Mouse (Mus musculus) kidney, postnatal 0 days (tissue): Measurements from ENCODE around the gene Arhgef40. TPM values are rescaled to one million over a fixed set of nuclear protein-coding genes. Genes with fewer than 3 reads are reported as not detected.

Experiments used
- ATAC-seq: fragments of 200-750 bp; cut with Nextera tagmentation; replicated peaks from 2 replicates; pipeline ENCODE4 v1.8.0; 2017; ENCODE audit warnings: low read depth, moderate number of reproducible peaks, moderate TSS enrichment, moderate library complexity; ENCODE audit not compliant: low FRiP score
- DNase-seq: peaks from one replicate; pipeline ENCODE4 v3.0.0-alpha.2; 2016; ENCODE audit warnings: low spot score
- H3K27ac ChIP-seq: fragments of 300-500 bp; sonication (generic); 2 replicates; pipeline ENCODE4 v1.5.1; 2014; ENCODE audit warnings: mild to moderate bottlenecking
- H3K27me3 ChIP-seq: fragments of 300-500 bp; sonication (generic); 2 replicates; pipeline ENCODE4 v1.6.1; 2014; ENCODE audit warnings: low read length, mixed read lengths; ENCODE audit not compliant: insufficient read depth
- H3K36me3 ChIP-seq: fragments of 300-500 bp; sonication (generic); 2 replicates; pipeline ENCODE4 v1.6.1; 2014; ENCODE audit warnings: low read length, mixed read lengths; ENCODE audit not compliant: insufficient read depth
- H3K4me1 ChIP-seq: fragments of 300-500 bp; sonication (generic); replicated peaks from 2 replicates; pipeline ENCODE4 v1.6.1; 2014; ENCODE audit warnings: antibody characterized with exemption, low read length, mixed read lengths; ENCODE audit not compliant: insufficient read depth
- H3K4me2 ChIP-seq: fragments of 300-500 bp; sonication (generic); 2 replicates; pipeline ENCODE4 v1.6.1; 2014; ENCODE audit warnings: mild to moderate bottlenecking, low read length, moderate library complexity, mixed read lengths
- H3K4me3 ChIP-seq: fragments of 300-500 bp; sonication (generic); replicated peaks from 2 replicates; pipeline ENCODE4 v1.5.1; 2014; ENCODE audit warnings: low read depth, low read length
- H3K9ac ChIP-seq: fragments of 300-500 bp; sonication (generic); 2 replicates; pipeline ENCODE4 v1.6.1; 2014; ENCODE audit warnings: low read depth, low read length
- H3K9me3 ChIP-seq: fragments of 300-500 bp; sonication (generic); replicated peaks from 2 replicates; pipeline ENCODE4 v1.6.1; 2016; ENCODE audit warnings: low read length, inconsistent platforms, mixed read lengths
- CTCF ChIP-seq: IDR thresholded peaks from 2 replicates; pipeline ENCODE4 v1.5.1; 2016; ENCODE audit warnings: antibody characterized with exemption, low read depth, mild to moderate bottlenecking, moderate library complexity
- WGBS: fragments of 180-500 bp; shearing (Covaris S2); extraction: QIAGEN DNeasy Blood & Tissue Kit; methylation state at CpG from one replicate; pipeline ENCODE4 v1.1.7; 2014; 5-methylcytosine and 5-hydroxymethylcytosine counted together
- polyA plus RNA-seq: library from polyadenylated mRNA; unstranded; fragments of >200 nt; fragmentation: Nextera tagmentation; extraction: Ambion mirVana; gene quantifications from 2 replicates; pipeline ENCODE4 v1.2.1, GENCODE M21; 2015

The Arhgef40 gene
- polyA plus RNA-seq, 1 experiment from 2014 or later, result 58.0 TPM

DNA sequence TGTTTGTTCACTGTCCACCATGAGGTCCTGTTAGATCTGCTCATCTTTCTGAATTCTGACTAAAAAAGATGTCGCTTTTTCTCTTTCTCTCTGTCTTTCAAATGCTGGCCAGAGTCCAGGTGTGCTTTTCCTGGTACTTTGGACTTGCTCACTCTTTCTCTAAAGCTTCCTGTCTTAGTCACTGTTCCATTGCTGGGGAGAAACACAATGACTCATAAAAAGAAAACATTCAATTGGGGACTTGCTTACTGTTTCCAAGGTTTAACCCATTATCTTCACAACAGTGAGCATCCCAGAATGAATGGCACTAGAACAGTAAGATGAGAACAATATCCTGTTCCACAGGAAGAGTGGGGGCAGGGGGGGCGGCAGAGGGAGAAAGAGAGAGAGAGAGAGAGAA, 24.2 kb upstream of the Arhgef40 start:
- no peak for TF ChIP-seq CTCF
- WGBS, result 92% methylated on average over 2 of the region's 2 CpGs
- no peak overlapping the region for H3K27ac ChIP-seq
- ATAC-seq, result no peak
- no peak for DNase-seq
- H3K4me3 ChIP-seq, result no peak overlapping the region
- no peak overlapping the region for H3K4me2 ChIP-seq
- no peak overlapping the region for H3K9ac ChIP-seq
- H3K36me3 ChIP-seq, result no peaks in the 10 kb centered on the region
- no peaks in the 10 kb centered on the region for H3K4me1 ChIP-seq
- no peaks in the 10 kb centered on the region for H3K27me3 ChIP-seq
- no peaks in the 10 kb centered on the region for H3K9me3 ChIP-seq

DNA sequence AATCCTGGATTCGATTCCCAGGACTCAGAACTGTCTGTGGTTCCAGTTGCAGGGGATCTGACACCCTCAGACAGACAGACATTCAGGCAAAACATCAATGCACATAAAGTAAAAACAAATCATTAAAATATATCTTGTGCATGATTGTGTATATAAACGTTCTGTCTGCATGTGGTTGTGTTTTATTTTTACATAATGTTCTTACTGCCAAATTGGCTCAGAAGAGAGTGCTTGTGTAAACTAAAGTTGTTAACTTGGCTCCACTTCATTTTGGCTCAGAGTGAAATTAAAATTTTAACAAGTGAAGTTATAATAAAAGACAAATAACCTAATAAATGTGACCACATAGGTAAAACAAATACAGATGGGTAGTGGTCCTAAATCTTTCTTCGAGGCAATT, 17.1 kb upstream of the Arhgef40 start:
- ATAC-seq (no peak), DNase-seq (no peak)
- H3K4me3 ChIP-seq, result no peak overlapping the region
- WGBS, result 81% methylated on average over 3 of the region's 3 CpGs
- H3K27ac ChIP-seq, result no peak overlapping the region
- TF ChIP-seq CTCF, result no peak
- no peaks in the 10 kb centered on the region for H3K27me3 ChIP-seq
- no peaks in the 10 kb centered on the region for H3K9me3 ChIP-seq
- H3K4me1 ChIP-seq, result no peaks in the 10 kb centered on the region
- no peak overlapping the region for H3K4me2 ChIP-seq
- H3K36me3 ChIP-seq, result no peaks in the 10 kb centered on the region
- no peak overlapping the region for H3K9ac ChIP-seq

DNA sequence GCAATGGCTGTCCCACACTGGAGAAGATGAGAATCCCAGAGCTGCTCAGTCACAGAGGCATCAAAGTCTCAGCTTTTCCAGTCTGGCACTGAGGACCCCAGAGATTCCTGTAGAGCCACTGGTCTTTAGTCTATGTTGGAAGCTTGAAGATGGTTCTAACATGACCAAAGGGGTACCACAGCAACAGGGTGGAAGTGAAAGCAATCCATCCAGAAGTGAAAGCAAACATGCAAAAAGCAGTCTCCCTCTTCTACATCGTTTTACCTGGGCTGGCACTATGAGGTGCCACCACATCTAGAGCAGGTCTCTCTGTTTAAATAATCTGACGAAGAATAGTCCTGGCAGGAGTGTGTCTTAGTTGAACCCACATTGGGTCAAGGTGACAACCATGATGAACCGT, 5.3 kb upstream of the Arhgef40 start:
- no peak for DNase-seq
- no peak for ATAC-seq
- peaks cover 3% of the 10 kb centered on the region; the same call in 1 of the 2 replicates for H3K4me1 ChIP-seq

DNA sequence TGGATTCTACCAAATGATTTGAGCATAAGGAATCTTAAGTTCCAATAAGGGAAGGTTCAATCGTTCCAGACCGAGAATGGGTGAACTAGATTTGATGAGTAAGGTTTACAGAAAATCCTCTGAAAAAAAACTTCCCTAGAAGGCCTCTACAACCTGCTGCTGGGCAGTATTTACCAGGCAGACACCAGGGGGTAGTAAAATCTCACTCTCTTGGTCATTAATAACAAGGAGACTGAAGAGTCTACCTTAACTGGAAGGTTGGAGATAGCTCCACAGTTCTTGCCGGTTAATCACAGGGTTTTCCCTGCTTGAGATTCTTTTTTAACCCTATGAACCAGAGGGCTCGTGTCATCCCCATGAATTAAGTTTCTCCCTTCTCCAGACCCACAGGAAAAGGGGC, 1.3 kb upstream of the Arhgef40 start:
- peak; percentile 31; the same call in 1 of the 2 replicates for TF ChIP-seq CTCF
- DNase-seq (no peak), ATAC-seq (no peak)
- Histone ChIP-seq H3K36me3 (0 out of 2 replicates have a peak, but pooled peaks cover 3% of the 10 kb centered on the region), H3K4me2 (no peak overlapping the region), H3K9ac (no peak overlapping the region), H3K9me3 (no peaks in the 10 kb centered on the region), H3K4me1 (peaks cover 5% of the 10 kb centered on the region; the same call in 1 of the 2 replicates), H3K27ac (no peak overlapping the region), H3K27me3 (no peaks in the 10 kb centered on the region), H3K4me3 (no peak overlapping the region)
- 65% methylated on average over 4 of the region's 4 CpGs for WGBS

More for the DNA sequence above, 5.3 kb upstream of the Arhgef40 start:
- Histone ChIP-seq H3K4me3 (no peak overlapping the region), H3K9me3 (no peaks in the 10 kb centered on the region), H3K27ac (no peak overlapping the region), H3K27me3 (no peaks in the 10 kb centered on the region), H3K36me3 (no peaks in the 10 kb centered on the region), H3K9ac (no peak overlapping the region), H3K4me2 (no peak overlapping the region)
- WGBS, result 85% methylated on average over 3 of the region's 3 CpGs
- TF ChIP-seq CTCF, result no peak

DNA sequence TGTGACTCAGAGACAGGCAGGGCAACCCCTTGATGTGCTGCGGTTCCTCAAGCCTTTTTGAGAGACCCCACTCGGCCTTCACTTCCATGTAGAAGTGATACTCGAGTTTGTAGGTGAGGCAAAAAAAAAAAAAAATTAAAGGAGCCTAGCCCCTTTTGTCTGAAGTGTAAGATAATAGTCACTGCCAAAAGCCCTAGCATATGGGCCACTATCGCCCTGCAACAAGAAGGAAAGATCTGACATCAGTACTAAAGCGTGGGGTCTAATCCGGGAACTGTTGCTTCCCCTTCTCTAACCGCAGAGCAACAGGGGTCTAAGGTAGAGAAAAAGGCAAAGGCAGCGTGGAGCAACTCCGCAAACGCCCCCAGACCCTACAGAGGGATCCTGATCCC, 668 bp upstream of the Arhgef40 start:
- no peak for TF ChIP-seq CTCF
- peak overlapping the region; percentile 86 for H3K9ac ChIP-seq
- DNase-seq, result no peak
- no peak for ATAC-seq
- no peaks in the 10 kb centered on the region for H3K9me3 ChIP-seq
- H3K4me1 ChIP-seq, result peaks cover 5% of the 10 kb centered on the region; the same call in 1 of the 2 replicates
- peak overlapping the region; percentile 95 for H3K27ac ChIP-seq
- H3K4me3 ChIP-seq, result peak overlapping the region; percentile 83
- no peaks in the 10 kb centered on the region for H3K27me3 ChIP-seq
- peak overlapping the region; percentile 89 for H3K4me2 ChIP-seq
- H3K36me3 ChIP-seq, result 0 out of 2 replicates have a peak, but pooled peaks cover 7% of the 10 kb centered on the region
- 17% methylated on average over 10 of the region's 10 CpGs for WGBS

DNA sequence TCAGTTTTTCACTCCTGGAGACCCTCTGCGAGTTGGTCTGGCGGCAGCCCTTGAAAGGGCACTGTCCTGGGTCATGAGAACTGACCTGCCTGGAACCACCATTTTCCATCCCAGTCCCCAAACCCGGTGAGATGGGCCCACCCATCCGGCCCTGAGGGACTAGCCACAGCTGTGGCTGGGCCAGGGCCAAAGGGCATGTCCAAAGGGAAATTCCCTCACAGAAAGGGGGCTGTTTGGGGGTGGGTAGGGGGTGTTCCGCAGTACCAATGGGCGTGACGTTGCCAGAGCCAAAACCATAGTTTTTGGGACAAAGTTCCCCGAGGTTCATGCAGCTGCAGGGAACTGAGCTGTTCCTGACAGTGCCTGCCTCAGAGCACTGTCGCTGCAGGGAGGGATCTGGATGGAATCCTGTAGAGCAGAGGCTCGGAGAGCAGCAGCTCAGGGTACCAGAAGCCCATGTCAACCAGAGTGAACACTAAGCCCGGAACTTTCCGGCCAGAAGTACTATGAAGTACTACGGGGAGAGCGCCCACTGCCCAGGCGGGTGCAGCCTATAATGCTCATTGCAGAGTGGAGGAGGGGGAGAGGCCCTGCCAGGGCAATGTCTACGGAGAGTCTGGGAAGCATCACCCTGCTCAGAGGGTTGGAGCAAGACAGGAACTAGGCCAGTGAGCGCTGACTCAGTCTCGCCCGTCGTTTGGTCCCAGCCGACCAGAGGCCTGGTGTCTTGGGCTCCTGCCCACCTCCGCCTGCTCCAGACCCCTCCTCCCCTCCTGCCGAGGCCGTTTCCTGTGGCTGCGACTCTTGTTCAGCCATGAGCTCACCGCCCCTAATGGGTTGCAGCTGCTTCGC, 1.0 kb downstream of the Arhgef40 start:
- Histone ChIP-seq H3K27ac (peak overlapping the region; percentile 95), H3K36me3 (peaks cover 21% of the 10 kb centered on the region; the same call in 1 of the 2 replicates), H3K9ac (peak overlapping the region; percentile 86), H3K9me3 (no peaks in the 10 kb centered on the region), H3K4me2 (peak overlapping the region; percentile 89), H3K27me3 (no peaks in the 10 kb centered on the region), H3K4me3 (peak overlapping the region; percentile 83), H3K4me1 (peaks cover 5% of the 10 kb centered on the region; the same call in 1 of the 2 replicates)
- peak; percentile 68 for ATAC-seq
- TF ChIP-seq CTCF, result no peak
- 1% methylated on average over 27 of the region's 27 CpGs for WGBS
- peak; percentile 92 for DNase-seq
